Mouse (Mus musculus) heart, postnatal 0 days (tissue): Measurements from ENCODE around the gene Samd13.

Experiments used
- CTCF ChIP-seq: IDR thresholded peaks from 2 replicates; pipeline ENCODE4 v1.5.1; 2016; ENCODE audit warnings: antibody characterized with exemption, control low read depth, low read depth
- EP300 ChIP-seq: IDR thresholded peaks from 2 replicates; pipeline ENCODE4 v1.6.1; 2016; ENCODE audit warnings: antibody characterized with exemption, low read depth

GRCm38 (mm10) chr3:146632506-146632905, 52.9 kb downstream of the Samd13 start:
- TF ChIP-seq CTCF (no peak), EP300 (no peak)
